ENCODE assay signal across 14 mouse cellular contexts in the genomic region with DNA sequence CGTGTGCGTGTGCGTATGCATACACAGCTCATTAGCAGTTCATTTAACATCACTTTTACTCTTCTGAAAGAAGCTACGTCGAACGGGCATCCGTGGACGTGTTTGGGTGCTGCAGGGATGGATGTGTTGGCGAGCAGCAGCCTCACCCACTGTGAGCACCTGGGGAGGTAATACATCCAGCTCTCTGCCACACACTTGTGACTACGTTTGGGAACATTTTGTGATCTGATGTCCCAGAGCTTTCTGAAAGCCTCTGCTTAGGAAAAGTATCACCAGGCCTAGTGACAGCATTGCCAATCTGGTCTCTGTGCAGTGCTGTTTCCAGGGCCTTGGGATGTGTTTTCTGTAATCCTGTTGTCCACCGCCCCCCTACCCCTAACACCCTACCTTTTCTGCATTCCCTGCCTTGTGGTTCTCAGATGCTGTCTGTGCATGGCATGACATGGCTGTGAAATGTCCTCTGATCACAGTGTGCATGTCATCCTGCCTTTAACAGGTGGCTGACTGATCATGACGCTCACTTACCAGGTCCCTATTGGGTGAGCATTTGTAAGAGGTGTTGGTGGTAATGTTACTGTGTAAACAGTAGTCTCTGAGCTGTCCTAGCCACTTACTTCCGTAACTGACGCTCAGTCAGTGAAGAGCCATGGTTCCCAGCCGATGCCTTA.
"Had no signal": no experiment of that assay in that cellular context is flagged by ENCODE, and none has a peak within 500 bp of the region (broad histone marks: within the 10 kb centered on the region; RNA-seq: fewer than 3 reads in every experiment).

No protein-coding gene starts in this region.

- H3K27ac ChIP-seq: kidney, postnatal 0 days; limb, embryonic 15.5 days; liver, embryonic 13.5 days; lung, embryonic 15.5 days; stomach, embryonic 15.5 days had no signal

- H3K4me1 ChIP-seq: liver, embryonic 13.5 days had no signal

- DNase-seq: kidney, adult 8-10 months; kidney, postnatal 4 days; liver, embryonic 13.5 days; liver, postnatal 0 days; lung, postnatal 36 days; right cerebral cortex, postnatal 14 days; thymus, postnatal 36 days had no signal

- H3K4me3 ChIP-seq: limb, embryonic 15.5 days; liver, embryonic 13.5 days; lung, embryonic 15.5 days; stomach, embryonic 15.5 days had no signal

- H3K36me3 ChIP-seq: limb, embryonic 15.5 days; liver, embryonic 13.5 days; lung, embryonic 15.5 days; stomach, embryonic 15.5 days had no signal

- ATAC-seq: inflammation-experienced regulatory T-cells, adult 6 months; intestine, postnatal 0 days; liver, postnatal 0 days; midbrain, embryonic 16.5 days had no signal

- H3K9me3 ChIP-seq: limb, embryonic 15.5 days; liver, embryonic 13.5 days; lung, embryonic 15.5 days; stomach, embryonic 15.5 days had no signal

- H3K27me3 ChIP-seq: stomach, embryonic 15.5 days had no signal
